Mouse (Mus musculus) adrenal gland (tissue): ENCODE results near the gene Thumpd1.
"Not testable (repeated sequence)": the region's sequence is repeated elsewhere in the genome, so short reads cannot be mapped to it uniquely, and the experiment has no call there.

Source experiments
- intact Hi-C: fragments of 180-260 bp; cut with DNase I; formaldehyde crosslinking; loops from one replicate; pipeline ENCODE4 v1.15.1; 2025
- long read RNA-seq, 2 experiments: library from polyadenylated mRNA; unstranded; transcript quantifications; one replicate each; pipeline ENCODE4 v2.0.0; 2020; ENCODE audit warnings: borderline replicate concordance in 1 of 2; ENCODE audit not compliant: insufficient replicate concordance in 1 of 2

Thumpd1 gene
- long read RNA-seq, experiment 1, transcript Thumpd1-201 (4 exons, 2,689 nt), result major isoform, 39 of 47 reads
- long read RNA-seq, experiment 1, partial matches to known transcripts, result 4 of 47 reads
- long read RNA-seq, experiment 1, other reads (novel, unspliced or antisense), result 3 of 47 reads
- long read RNA-seq, experiment 2, transcript Thumpd1-201 (4 exons, 2,689 nt), result major isoform, 33 of 44 reads
- long read RNA-seq, experiment 2, partial matches to known transcripts, result 7 of 44 reads
- long read RNA-seq, experiment 2, other reads (novel, unspliced or antisense), result 3 of 44 reads

DNA sequence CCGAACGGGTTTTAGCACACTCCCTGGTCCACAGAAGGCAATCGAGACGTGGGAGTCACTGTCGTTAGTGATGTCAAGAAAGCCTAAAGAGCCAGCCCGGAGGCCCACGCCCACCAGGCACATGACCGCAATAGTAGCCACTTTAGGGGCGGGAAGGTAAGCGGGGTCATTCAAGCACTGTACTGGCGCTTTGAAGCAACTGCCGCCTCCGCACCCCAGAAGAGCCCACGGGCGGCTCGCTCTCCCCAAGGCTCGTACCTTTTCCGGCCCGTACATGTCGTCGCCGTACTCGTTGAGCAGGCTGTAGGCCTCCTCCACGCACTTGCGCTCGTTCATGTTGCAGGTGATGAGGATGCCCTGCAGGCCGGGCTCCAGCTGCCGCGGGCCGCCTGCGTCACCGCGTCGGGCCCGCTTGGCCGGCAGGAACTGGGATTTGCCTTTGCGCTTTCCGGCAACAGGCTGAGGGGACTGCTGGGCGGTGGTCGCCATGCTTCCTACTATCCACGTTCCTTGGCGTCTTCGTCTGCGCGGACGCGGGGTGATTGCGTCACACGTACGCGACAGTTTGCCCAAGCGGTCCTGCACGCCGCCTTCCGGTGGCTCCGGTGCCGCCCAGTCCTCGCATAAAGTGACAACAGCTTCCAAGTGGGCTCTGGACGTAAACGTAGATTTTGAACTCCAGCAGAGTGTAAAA is at the start of gene Thumpd1:
Gene Thumpd1 (minus strand): TSS at position 546 of the 694 bp plus-strand sequence.
- intact Hi-C loops, result no loop called here

DNA sequence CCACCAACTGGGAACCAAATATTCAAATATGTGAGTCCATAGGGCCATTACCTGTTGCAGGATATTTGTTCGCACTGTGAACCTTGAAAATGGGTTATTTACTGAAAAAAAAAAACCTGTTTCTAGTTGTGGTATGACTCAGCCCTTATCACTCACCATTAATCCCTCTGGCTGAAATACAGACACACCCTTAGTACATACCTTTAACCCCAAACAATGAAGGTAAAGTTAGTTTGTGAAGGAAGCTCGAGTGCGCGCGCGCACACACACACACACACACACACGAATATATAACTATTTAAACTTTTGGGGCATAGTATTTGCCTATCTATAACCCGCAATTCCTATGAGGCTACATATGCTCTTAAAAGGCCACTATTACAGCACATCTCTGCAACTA is 49.3 kb upstream of the Thumpd1 start:
- intact Hi-C loops, result no loop called here

DNA sequence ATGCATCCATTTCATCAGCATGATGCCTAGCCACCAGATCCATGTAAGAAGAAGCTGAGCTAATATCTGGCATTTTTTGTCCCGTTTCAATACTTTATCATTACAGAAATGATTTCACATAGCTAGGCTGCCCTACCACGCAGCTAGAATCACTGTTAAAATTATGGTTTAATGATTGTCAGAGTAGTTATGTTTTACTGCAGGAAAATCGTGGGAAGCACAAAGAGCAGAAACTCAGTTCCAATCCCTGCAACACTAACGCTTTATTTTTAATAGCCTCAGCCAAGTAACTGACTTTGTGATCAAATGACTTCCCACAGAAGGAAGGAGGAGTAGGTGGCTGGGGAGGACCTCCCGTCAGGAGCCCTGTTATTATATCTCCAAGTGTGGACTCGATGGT is 46.4 kb upstream of the Thumpd1 start:
- intact Hi-C loops, result no loop called here

DNA sequence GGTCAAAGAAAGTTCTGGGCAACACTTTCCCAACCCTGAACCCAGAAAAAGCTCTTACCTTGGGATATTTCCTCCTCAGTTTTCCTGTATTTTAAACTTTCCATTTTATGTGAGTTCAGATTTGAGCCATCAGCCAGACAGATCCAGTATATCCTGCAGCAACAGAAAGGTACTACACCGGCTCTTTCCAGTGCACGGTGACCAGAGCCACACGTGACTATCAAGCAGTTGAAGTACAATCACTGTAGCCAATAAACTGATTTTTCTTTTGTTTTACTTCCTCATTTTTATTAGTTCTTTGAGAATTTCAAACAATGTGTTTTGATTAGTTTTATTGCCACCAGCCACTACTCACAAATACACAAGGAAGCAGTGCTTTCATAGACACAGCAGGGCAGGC is 43.8 kb upstream of the Thumpd1 start:
- intact Hi-C loops, result no loop called here

DNA sequence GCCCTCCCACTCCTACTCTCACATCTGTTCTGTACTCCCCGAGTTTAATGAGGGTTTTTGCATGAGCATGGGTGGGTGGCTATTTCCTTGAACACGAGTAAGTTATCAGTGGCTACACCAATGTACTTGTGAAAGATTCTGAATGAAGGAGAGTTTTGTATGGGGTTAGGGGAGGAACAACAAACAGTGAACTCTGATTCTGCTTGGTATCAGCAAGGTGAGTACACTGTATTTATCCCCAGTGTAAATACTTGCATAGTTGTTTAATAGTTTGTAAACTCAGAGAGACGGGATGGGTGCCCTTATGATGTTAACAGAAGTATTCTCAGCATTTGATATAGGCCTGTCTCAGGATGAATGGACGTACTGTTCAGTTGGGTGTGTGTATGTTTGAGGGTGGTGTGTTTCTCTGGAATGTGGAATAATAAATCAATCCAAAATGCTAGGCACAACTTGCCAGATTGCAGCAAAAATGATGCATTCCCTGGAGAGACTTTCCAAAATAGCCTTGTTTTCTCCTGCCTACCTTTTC is 41.6 kb upstream of the Thumpd1 start:
- intact Hi-C loops, result no loop called here

DNA sequence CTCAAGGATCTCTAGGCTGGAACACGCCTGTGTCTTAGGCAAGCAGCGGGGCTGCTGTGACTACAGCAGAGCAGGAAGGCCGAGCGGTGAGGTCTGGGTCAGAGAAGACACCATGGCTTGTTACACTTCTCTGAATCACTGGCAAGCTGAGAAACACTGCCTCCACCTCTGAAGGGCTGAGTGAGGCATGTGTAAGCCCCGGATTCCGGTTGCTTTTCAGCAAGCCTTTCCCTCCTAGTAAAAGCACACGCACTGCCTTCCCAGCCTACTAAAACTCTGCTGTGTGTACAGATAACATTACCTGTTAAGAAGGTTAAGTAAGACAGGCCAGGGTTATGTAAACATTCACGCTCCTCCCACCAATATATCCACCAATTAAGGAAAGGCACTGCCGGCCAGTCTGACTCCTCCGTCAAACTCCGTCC is 39.9 kb upstream of the Thumpd1 start, which contains the start of gene Acsm3:
Gene Acsm3 (plus strand): TSS at position 397 of the 425 bp plus-strand sequence.
- intact Hi-C loops, result no loop called here

DNA sequence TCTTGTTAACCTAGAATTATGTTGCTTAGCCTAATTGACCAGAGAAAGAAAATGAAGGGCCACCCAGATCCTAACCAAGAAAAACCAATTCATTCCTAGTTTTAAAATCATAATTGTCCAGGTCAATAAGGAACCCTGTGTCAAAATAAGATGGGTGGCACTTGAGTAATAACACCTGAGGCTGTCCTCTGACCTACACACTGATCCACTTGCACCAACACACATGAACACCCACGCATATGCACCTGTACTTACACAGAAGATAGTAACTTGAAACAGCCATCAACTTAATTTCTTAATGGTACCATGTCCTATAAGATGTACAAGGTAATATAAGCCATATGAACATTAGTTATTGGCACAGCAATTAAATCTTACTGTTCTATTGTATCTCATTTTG is 33.1 kb upstream of the Thumpd1 start:
- intact Hi-C loops, result no loop called here

DNA sequence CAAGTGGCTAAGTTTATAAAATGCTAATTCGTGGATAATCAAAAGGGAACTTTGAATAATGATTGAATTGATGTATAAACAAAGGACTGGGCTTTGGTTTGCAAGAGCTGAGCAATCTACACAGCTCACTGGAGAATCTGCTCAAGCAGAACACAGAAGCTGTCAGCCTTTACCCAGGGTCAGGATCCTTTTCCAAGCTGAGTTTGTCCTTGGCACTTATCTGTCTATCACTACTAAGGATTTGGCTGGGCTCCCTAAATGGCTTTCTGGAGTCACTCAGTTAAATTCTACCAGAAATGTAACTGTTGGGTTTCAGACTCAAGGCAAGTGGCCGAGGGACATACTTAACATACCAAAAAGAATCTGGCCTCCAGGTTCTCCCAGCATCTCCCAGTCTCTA is 29.3 kb upstream of the Thumpd1 start:
- intact Hi-C loops, result no loop called here

DNA sequence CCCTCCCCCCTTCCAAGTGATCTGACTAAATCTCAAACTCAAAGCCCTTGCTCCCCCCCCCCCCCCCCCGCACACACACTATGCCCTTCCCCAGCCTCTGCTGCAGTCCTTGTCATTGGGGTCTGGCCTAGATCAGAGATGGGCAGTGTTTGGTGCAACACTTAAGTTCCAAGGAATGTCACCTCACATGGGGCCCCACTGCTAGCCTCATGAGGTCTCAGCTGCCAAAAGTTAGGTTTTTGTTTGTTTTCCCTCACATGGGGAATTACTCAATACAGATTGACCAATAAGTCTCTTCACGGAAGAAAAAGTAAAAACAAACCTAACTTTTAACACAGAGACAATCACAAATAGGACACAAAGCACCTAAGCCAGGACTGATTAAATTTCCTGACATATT is 28.2 kb upstream of the Thumpd1 start:
- intact Hi-C loops, result no loop called here

DNA sequence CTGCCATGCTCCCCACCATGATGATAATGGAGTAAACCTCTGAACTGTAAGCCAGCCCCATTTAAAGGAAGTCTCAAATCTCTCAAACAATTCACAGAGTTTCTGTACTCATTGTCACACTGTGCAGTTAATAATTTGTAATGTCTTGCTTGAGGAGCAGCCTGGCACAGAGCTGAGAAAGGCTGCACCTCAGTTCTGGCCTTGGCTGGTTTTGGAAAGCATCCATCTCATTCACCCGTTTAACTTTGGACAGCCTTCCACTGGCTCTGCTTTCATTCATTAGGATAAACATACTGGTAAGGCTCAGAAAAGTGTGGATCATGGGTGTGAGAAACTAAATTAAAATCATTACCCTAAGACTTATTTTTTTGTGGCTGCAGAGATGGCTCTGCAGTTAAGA is 25.3 kb upstream of the Thumpd1 start:
- intact Hi-C loops, result no loop called here

DNA sequence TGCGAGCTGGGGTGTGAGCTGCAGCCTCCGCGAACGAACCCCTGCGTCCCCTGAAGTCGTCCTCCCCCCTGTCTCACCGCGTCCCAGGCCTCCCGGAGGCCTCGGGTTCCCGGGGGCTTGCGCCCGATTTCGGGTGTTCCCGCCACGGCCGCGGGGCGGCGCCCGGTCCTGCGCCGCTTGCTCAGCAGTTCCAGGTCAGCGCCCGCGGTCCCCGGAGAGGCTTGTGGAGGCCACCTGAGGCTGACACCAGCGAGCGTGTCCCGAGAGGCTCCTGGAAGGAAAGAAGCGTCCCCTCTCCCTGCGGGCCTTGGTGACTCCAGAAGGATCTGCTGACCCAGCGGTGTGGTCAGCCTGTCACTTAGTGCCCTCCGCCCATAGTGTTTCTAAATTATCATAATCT is 23.7 kb upstream of the Thumpd1 start:
- intact Hi-C loops, result no loop called here

DNA sequence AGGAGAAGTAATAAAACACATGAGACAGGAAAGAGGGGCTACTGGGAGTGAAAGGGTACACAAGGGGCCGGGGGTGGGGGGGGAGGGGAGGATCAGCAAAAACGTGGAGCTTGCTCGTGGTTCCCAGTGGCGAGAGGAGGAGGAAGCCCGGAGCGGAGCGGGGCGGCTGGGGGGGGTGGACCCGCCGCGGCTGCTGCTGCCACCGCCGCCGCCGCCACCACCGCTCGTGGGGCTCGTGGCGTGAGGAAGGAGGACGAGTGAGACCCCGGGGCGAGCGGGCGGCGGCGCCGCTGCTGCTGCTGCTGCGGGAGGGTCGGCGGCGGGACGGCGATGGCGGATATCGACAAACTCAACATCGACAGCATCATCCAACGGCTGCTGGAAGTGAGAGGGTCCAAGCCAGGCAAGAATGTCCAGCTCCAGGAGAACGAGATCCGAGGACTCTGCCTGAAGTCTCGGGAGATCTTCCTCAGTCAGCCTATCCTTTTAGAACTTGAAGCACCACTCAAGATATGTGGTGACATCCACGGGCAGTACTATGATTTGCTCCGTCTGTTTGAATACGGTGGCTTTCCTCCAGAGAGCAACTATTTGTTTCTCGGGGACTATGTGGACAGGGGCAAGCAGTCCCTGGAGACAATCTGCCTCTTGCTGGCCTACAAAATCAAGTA is 19.3 kb upstream of the Thumpd1 start:
- intact Hi-C loops, result not testable (repeated sequence)

DNA sequence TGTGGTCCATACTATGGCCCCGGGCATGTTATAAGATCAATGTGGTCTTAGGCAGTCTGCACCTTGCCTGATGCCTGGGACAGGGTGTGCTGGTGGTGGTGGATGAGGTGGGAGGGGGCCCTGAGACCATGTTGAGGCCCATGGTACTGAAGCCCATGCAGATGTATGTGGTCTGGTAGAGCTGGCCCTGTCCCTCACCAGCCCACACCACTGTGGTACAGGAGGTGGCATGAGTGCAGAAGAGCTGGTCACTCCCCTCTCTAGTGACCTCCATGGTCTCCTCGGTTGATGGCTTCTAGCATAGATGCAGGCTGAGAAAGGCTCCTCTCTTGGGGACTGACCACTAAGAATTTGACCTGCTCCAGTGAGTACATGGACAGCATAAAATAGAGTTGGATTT is 18.3 kb upstream of the Thumpd1 start:
- intact Hi-C loops, result no loop called here

DNA sequence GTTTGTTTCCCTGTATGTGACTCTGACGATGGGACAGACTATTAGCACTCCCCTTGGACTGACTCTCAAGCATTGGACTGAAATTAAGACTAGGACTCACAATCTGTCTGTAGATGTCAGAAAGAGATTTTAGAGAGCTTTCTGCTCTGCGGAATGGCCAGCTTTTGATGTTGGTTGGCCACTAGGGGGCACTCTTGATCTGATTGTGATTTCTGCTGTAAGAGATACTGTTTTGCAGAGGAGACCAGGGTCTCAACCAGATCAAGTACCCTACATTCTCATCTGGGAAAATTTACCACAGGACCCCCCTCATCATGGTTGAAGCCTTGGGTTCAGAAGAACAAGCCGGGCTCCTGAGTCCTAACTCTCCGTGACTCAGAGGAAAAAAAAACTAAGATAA is 10.7 kb upstream of the Thumpd1 start:
- intact Hi-C loops, result loop anchor here (5.0 kb wide), 1 partner anchor 71 kb away; no protein-coding TSS in a partner anchor

DNA sequence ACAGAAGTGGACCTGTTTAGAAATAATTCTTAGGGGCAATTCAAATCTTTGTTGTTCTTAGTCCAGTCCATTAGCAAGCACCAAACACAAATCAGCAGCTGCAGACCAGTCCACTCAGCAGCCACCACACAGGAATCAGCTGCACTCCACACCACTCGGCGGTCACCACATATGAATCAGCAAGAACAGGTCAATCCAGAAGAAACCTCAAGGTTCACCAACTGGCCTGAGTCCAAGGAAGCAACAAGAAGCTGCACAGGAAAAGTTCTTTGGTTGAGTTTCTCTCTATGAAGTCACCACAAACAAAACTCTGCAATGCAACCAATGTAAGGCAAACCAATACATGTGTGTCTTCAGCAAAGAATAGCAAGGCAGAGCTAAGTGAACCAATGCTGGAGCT is 7.0 kb upstream of the Thumpd1 start:
- intact Hi-C loops, result no loop called here

DNA sequence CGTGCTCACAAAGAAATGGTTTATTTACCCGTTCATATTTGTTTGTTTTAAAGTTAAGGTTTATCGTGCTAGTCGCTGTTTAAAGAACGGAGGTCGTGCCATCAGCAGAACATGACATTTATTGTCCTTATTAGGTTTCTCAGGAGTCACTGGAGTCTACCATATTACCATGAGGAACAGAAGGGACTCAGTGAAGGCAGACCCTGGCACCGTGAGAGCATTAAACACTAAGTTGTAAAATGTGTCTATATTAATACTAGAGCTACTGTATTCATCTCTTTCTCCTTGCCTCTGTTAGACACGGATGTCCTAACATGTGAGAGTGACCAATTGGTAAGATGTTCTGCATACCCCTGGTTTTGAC is 331 bp upstream of the Thumpd1 start:
- intact Hi-C loops, result no loop called here

DNA sequence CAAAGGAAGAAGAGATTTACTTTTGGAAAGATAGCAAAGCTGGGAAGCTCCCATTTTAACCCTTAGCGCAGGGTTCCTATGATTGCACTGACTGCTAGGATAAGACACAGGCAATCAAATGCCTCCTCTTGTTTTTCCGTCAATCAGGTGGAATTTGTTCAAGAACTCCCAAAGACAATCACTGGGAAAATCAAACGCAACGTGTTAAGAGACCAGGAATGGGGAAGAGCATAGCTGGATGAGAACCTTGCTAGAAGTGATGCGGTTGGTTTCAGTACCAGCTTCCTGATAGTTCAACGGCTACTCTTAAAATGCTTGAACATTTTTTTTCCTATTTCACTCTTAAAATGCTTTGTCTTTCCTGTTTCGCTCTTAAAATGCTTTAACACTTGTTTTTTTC is 6.5 kb downstream of the Thumpd1 start:
- intact Hi-C loops, result no loop called here

DNA sequence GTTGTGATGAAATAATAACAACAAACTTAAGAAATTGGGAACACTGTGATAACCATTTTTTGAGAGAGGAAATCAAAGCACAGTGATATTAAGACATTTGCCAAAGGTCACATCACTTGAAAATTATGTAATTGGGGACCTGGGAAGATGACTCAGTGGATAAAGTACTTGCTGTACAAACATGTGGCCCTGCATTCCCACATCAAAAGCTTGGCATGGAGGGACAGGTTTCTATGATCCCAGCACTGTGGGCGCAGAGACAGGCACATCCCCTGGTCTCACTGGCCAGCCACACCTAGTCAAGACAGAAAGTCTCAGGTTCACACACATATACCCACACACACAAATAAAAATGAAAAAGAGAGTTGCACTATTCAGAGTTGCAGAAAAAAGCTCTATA is 25.7 kb downstream of the Thumpd1 start:
- intact Hi-C loops, result no loop called here

DNA sequence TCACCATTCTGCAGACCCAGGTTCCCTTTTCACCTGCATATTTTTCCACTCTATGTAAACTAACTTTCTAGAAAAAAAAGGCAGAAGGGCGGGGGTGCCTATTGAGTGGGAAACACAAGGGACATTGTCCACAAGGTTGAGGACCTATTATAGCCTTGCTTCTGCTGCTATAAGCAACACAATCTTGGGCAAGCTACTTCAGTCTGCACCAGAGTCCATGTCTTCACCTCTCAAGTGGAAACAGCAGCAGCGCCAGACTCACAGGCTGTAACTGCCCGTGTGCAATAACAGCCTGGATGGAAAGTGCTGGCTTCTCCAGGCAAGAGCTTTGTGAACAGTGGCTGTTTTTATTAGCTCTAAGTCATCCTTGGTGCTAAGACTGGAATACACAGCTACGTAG is 28.3 kb downstream of the Thumpd1 start:
- intact Hi-C loops, result no loop called here

DNA sequence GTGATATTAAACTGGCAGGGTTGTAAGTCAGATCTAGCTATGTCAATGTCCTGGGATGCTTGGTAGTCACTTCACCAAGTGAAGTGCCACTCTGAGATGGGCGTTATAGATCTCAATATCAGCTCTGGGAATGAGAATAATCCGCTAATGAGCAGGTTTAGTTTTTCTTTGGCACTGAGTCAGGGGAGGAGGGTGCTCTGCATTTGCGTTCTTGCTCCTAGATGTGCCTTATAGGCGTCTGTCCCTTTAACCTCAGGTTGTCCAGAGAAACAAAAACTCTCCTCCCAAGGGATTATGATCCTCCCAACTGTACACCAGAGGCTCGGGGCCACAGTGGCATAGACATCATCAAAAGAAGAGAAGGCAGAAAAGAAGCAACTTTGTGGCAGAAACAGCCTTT is 30.9 kb downstream of the Thumpd1 start, which contains the start of gene Acsm4:
Gene Acsm4 (plus strand): TSS at position 301 of the 400 bp plus-strand sequence.
- intact Hi-C loops, result loop anchor here (10.0 kb wide), 1 partner anchor 395 kb away; no protein-coding TSS in a partner anchor

DNA sequence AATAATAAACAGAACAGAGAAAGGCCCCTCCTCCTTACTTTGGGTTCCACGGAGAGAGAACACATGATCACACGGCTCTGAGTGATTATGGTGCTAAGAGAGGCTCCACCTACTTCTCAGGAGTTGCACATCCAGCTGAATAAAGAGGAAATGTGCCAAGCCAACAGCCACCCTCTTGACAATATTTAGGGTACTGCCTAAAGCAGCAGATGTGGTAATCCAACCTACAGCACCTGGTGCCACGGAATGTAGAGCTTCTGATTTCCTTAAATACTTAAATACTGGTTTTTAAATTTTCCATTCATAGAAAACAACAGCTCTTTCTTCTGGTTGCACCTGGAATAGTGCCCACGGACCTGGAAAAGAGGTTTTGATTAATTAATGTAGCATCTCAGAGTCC is 37.9 kb downstream of the Thumpd1 start:
- intact Hi-C loops, result loop anchor here (10.0 kb wide), 1 partner anchor 402 kb away; no protein-coding TSS in a partner anchor

DNA sequence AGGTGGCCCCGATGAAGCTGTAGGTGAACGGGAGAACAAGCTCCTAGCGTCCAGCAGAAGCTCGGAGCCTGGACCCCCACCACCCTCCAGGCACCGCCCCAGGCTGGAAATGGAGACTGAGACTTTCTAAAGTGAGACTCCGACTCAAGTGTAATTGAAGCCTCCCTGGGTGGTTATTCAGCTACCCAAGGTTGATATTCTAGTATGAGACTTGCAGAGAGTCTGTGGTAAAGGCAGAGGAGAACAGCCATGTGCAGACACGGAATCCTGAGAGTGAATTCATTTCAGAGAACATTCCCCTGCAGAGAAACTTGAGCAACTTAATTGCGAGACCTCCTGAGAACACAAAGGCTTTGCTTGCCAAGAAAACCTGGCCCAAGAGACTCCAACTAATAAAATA is 40.5 kb downstream of the Thumpd1 start:
- intact Hi-C loops, result loop anchor here (10.0 kb wide), 1 partner anchor 405 kb away; no protein-coding TSS in a partner anchor
